Mouse (Mus musculus) cerebellum, adult 9-11 months (tissue): ENCODE measurements around the gene Usp12.

Source experiments
- DNase-seq: peaks from one replicate; pipeline ENCODE4 v3.0.0; 2022

Gene Usp12

DNA sequence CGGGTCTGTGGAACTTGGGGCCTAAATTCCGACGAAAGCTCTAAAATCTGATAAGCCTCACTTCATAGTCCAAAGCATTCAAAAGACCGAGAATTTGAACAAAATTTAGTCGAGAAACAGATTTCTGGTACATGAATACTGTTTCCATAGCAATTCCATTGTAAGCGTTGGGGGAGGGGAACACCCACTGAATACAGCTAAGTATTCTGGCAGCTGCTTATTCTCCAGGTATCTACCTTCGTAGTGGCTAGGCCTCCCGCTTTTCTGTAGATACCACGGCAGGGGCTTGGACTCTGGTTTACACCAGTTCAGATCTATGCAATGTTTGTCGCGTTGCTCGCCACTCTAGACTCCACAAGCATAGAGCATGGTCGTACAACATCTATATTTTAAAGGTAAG lies 922 bp upstream of the Usp12 start:
- peak; percentile 60 for DNase-seq

DNA sequence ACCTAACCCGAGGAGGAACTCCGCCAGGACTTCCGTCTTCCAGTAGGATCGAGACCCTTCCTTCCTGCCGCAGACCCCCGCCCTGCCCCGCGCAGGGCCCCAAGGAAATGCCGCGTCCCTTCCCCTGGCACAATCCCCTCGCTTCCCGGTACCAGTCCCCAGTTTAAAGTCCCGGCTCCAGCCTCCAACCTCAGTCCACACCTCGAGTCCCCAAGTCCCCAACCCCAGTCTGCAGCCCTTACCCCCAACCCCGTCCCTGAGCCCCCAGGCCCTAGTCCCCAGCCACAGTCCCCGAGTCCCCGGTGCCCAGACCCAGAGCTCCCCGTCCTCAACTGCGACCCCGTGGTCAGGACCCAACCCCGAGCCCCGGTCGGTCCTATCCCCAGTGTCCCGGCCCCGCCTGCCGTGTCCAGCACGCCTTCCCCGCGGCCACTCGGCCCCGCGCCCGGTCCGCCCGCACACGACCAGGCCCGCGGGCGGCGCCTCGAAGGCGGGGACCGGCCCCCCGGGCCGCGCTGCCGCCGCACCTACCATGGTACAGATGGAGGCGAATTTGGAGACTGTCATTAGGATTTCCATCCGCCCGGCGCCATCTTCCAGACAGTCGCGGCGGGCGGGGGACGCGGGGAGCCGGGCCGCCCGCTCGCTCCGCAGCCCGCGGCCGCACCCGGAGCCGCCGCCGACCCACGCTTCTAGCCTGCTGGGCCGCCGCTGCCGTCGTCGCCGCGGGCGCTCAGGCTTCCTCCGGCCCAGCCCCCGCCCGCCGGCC lies 538 bp downstream of the Usp12 start:
- peak; percentile 77 for DNase-seq

DNA sequence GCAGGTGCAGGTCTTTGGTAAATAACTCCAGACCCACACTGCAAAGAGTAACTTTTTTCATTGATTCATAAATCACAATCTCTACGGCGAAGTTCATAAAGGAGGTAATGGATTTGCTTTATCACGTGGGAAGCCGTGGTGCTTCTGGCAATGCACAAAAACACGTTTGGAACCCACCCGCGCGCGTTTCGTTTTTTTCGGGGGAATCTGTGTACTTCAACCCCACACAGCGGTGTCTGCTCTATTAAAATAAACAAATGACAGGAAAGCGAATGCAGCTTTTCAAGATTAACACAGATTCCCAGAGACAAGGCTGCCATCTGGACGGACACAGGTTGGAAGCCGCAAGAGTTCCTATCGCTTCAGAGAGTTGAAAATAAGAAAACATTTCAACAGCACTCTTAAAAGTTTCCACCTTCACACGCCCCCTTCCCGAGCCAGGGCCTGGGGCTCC lies 1.1 kb downstream of the Usp12 start:
- no peak for DNase-seq

DNA sequence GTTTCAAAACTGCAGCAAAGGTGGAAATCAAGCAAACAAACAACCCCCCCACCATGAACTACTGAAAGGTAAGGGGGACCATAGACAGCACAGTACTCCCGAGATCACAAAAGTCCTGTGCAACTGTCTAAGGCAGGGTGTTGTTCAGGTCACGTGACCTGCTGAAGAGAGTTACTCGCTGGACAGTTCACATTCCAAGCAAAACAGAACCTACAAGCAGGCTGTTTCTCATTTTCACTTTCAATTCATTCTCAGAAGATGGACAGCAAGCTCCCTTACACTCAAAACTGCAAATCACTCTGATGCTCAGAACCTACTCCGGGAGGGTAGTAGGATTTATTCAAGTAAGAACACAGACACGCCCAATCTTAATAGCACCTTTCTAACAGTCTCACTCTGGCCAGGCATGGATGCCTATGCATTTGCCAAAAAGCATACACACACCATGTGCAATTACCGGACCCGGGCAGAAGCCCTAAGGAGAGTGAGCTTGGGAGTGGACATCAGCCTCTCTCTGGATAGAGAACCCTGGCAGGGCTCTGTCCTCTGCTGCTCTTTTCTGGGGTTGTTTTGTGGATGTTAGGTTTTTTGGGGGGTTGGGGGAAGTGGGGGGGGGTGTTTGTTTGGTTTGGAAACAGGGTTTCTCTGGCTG lies 2.5 kb downstream of the Usp12 start:
- no peak for DNase-seq

DNA sequence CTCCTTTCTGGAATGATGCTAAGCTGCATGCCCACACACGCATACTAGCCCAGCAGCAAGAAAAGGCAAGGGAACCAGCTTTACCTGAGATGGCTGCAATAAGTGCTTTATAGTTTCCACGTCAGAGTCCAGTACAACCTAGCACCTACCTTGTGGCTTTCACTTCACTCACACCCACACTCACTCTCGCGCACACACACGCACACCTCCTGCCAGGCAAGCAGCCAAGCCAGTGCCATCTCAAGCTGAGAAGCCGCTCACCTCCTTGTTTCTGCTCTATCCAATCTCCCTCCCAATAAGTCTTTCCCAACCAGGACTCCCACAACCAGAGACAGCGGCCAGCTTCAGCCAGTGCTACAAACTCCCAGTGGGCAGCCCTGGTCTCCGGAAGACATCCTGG lies 3.9 kb downstream of the Usp12 start:
- peak; percentile 65 for DNase-seq

DNA sequence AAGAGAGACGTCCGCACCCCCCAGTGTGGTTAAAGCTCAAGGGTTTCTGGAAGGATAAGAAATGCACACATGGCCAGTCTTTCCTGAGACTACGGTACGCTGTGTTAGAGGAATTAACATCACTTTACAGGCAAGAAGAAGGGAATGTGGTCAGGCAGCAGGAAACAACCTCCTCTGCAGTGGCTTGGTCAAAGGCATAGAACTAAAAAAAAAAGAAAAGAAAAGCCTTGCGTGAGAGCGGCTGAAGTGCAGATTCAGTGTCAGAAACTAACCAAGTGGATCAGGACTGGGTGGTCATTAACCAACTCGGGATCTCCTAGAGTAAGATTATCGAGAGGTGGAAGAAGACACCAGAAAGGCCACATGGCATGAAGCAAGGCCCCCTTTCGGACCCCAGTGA lies 5.4 kb downstream of the Usp12 start:
- no peak for DNase-seq

DNA sequence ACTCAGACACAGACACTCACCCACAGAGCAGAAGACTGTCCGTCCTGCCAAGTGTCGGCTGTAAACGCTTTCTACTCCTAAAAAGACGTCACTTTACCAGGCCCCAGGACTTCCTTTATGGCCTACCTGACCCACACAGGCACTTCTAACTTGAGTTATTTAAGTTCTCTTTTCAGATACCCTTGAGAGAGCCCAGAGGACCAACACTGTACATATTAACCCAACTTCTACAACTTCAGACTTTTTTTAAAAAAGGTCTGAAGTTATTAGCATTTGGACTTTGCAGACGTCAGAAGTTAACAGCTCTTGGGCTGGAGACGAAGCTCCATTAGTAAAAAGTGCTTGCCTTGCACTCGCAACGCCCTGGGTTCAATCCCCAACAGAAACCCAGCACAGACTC lies 8.7 kb downstream of the Usp12 start:
- DNase-seq = no peak

DNA sequence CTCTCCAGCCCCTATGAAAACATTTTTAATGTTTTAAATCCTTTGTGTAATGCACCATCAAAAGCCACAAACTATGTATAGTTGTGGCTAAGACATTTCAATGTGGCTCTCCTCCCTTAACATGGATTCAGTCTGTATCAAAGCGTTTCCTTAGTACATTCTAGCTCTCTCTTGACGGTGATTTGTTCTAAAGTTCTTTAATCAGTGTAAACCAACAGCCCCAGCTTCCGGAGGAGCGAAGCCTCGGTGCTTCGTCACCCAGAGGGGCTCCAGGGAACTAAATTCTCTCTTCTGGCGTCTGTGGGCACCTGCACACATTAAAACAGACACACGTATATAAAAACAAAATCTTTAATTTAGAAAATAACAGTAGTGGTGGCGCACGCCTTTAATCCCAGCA lies 10.9 kb downstream of the Usp12 start:
- DNase-seq = no peak

DNA sequence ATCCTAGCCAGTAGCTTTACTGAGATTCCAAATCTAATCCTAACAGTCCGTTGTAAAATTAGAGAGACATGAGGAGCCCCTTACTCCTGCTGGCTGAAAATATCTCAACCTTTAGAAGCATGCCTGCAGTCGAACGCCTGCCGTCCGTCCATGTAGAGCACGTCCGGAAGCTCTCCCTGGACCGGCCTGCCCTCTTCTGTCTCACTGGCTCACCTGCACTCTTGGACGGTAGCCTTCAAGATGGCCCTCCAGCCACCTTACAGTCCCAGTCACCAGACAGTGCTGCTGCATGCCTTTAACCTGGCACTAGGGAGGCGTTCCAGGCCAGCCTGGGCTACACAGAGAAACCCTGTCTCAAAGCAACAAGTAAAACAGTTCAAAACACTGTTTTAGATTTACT lies 11.5 kb downstream of the Usp12 start:
- DNase-seq = no peak

DNA sequence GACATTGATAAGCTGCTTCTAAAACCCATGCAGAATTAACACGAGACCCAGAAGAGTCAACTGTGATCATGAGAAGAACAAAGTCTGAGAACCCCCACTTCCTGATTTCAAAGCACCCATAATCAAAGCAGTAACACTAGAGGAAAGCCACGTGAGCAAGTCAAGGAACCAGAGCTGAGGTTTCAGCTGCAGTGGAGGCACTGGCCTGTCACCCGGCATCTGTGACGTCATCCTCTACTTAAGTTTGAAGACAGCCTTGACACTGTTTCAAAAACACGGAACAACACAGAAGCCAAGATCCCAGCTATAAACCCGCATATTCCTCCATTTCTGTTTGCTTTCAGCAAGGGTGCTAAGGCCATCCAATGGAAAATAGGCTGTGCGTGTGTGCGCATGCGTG lies 13.1 kb downstream of the Usp12 start:
- no peak for DNase-seq

DNA sequence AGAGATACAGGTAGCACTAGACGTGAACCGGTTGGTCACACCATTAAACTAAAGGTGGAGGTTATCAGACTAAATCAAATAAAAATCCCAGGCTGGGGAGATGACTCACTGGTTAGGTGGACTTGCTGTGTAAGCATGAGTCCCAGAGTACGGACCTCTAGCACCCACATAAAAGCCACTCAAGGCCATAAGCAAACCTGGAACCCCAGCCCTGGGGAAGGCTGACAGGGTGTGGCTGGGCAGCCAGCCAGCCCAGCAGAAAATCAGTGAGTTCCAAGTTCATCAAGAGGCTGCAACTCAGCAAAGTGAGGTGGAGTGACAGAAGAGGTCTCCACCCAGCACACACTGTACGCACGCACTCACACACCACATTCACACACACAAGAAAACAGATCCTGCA lies 14.9 kb downstream of the Usp12 start:
- DNase-seq = no peak

DNA sequence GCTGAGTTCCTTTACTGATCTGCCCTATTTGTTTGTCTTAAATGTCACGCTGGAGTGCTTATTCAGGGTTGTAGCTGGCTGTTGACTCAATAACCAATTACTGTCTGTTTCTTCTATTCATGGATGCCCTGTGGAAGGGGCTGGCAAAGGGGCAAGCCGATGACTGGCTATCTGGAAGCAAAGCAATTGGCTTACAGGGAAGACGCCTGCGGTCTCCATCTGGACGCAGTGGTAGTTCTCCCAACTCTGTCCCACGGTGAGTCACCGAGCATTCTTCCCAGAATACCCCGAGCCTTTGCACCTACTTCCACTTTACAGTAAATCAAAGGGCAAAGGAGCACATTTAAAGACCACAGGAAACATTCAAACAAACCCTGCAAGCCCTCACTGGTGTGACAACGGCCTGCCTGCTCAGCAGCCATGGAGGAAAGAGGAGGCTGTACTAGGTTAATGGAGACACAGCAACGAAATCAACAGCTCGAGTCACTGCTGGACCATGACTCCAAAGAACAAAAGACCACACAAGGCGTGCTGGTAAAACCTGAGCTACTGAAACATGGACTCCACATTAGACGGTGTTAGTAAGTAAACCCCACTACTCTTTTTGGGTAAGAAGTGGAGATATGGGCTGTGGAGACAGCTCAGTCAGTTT lies 17.7 kb downstream of the Usp12 start:
- peak; percentile 89 for DNase-seq

DNA sequence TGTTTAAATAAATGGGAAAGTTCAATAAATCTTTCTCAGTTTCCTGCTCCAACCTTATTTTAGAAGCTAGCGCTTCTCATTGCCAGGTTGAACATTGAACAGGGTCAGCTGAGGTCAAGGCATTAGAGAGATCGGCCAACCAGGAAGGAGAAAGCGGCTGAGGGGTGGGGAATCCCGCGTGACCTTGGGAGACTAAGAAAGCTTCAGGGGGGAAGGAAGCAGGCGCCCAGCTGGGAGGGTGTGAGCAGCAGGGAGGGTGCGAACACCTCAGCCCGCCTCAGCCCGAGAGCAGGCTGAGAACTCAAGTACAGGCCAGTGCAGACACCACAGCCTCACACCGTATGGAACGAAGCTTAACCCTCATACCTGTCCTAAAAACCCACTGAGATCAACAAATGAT lies 22.8 kb downstream of the Usp12 start:
- DNase-seq = no peak

DNA sequence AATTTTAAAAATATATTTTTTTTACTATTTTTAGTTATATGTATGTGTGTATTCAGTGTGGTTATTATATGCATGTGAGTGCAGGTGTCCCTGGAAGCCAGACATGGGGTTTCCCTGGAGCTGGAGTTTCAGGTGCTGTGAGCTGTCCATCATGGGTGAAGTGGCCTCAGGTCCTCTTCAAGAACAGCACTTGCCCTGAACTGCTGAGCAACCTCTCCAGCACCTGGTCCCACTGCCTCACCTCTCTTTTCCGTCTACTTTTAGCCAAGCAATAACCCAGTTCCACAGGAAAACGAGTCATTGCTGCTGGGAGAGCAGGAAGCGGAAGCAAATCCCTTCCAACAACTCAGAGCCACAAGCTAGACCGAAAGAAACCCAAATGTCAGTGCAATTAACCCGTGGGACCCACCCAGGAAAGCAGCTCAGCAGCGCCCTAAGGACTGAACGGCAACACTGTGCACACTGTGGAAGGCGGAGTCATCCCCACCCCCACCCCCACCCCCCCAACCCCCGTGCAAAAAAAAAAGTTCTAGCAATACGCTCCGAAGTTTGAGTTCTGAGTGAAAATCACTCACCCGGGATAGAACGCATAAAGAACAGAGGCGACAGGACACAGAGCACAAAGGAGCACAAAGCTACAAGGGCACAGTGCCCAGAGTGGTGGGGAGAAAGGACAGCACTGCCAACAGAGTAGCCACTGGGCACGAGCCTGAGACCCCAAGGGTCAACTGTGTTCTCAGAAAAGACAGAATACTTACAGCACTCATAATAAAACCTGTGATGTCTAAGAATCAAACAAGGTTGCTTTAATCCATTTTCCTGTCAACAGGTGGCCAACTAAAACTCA lies 24.6 kb downstream of the Usp12 start:
- DNase-seq = no peak

DNA sequence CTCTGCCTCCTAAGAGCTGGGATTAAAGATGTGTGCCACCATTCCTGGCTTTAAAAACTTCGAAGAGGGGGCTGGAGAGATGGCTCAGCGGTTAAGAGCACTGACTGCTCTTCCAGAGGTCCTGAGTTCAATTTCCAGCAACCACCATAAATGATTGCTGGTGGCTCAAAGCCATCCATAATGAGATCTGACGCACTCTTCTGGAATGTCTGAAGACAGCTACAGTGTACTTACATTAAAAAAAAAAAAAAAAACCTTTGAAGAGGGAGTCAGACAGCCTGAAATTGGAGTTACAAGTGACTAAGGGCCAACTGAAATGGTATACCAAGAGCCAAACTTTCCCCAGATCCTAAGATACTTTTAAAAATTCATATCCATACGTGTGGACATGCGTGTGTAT lies 29.0 kb downstream of the Usp12 start:
- DNase-seq = no peak

DNA sequence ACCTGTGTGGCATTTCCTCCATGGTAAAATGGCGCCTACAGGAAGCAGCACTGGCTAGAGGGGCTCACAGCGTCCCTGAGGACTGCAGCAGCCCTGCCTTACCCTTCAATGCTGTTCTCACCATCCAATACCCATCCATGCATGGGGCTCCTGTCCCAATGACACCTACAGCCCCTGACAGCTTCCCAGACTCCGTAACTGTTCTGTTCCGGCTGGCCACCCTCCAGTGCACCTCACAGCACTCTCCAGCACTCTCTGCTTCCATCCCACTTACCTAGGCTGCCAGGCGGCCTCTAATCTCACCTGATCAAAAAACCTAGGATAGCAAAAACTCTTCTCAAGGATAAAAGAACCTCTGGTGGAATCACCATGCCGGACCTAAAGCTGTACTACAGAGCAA lies 35.6 kb downstream of the Usp12 start:
- DNase-seq = no peak

DNA sequence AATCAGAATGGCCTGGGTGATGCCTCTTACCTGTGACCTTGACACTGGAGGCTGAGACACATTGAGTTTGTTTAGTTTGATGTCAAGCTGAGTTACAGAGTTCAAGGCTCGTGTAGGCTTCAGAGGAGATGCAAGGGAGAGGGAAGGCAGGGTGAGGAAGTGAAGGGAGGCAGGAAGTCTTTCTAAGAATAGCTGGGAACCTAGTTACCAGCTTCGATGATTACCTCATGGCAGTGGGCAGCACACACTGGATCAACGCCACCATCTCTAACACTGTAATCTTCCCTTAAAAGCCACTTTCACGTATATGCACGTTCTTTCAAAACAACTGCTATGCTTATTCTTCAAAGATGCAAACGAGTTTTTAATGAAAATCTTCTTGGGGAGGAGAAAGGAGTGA lies 36.9 kb downstream of the Usp12 start:
- DNase-seq = no peak

DNA sequence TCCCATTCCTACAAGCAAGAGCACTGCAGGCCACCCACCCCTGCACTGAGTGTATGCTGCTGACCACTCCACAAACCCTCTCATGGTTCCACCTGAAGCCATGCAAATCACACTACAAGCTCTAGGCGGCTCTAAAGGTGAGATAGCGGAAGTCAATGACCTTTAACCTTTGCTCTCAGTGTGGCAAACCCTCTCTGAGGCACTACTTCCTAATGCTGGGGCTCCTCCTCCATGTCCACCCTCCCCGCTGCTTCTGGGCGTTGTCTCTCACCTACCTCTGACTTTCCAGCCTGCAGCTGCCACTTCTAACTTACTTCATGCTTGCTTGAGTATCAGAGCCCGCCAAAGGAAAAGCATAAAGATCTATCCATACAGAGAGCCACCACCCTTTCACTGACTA lies 37.5 kb downstream of the Usp12 start:
- no peak for DNase-seq

DNA sequence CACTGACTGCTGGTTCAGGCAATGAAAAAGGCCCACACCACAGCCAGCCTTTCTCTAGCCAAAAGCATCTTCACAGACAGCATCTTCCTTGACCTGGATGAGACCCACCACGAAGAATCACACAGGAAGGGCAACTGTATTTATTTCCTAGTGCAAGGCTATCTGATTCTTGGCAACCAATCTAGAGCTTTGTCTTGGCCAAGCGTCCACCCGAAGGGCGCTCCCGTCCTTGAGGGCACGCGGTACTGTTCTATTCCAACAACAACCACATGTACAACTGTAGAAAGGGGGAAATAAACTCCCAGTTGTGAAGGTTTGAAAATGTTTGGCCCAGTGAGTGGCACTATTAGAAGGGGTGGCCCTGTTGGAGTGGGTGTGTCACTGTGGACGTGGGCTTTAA lies 41.6 kb downstream of the Usp12 start:
- DNase-seq = no peak

DNA sequence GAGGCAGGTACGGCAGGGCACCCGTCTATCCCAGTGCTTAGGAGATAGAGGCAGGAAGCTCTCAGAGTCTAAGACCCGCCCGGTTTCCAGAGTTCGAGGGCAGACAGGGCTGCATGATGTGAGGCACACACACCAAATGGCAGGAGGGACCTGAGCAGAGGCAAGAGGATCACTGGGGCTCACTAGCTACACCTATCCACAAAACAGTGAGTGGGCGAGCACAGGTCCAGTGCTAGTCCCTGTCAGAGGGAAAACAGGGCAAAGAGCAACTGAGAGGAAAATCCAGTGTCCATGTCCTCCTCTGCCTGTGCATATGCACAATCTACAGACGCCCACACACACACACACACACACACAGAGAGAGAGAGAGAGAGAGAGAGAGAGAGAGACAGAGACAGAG lies 43.8 kb downstream of the Usp12 start:
- DNase-seq = no peak

DNA sequence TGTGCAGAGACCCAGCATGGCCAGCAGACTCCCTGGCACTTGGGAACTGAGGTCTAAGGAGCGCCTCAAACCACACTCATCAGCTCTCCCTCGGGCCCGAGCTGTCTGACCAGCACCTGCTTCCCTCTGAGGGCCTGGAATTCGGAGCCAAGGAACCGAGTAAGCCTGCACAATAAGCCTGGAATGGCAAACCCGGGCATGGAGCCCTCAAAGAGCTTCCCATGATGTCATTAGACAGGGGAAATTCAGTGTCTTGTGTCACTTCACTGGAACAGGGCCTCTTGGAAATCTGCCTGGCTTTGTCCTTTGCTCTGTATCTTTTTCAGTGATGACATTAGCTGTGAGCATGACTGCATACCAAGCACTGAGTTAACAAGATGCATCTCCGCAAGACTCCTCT lies 44.5 kb downstream of the Usp12 start:
- DNase-seq = peak; percentile 53

DNA sequence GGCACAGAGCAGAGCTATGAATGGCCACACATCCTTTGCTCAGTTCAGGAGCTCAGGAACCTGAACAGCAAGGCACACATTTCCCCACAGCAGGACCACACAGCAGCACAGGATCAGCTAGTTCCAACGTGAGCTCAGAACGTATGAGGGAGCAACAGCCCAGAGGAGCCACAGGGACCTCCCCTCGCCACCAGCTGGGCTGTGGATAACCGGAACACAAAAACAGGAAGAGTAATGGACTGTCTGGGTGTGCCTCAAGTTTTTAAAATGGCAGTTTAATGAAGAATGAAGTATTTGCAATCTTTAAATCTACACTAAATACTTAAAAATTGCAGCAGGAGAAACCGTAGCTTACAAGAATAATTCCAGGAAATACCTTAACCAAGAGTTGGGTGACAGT lies 44.9 kb downstream of the Usp12 start:
- no peak for DNase-seq

DNA sequence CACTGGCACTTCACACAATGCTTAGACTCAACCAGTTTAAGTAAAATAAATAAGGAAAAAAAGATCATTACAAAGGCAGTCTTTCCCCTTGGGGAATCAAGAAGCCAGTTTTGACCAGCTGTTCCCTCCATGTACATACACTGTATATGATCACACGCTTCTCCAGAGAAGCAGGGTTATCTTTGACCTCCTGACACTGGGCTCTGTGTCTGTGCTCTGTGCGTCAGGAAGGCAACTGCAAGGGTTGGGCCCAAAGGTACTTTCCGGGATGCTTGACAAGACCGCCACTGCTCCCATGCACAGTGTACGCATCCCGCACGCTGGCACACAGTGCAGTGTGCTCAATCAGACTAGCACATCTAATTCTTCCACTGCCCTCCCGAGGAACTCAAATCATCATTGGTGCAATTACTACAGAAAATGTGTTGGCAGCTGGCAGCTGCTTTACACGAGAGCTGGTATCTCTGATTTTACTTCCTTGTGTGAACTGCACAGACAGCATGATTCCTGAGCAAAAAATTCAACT lies 57.8 kb downstream of the Usp12 start:
- no peak for DNase-seq
